Mouse (Mus musculus): Measurements from ENCODE around the gene Pdzrn4. TPM values are rescaled to one million over a fixed set of nuclear protein-coding genes. Genes with fewer than 3 reads are reported as not detected.
A peak's percentile ranks its signal among the peaks of the same experiment; 100 is the strongest.

Gene Pdzrn4
- total and polyA plus RNA-seq, 3 experiments, result 0.90 to 3.5 (median 2.7) TPM

- no peaks in the 10 kb centered on the region for H3K36me3 ChIP-seq (ENCODE audit: control insufficient read depth, insufficient read depth, low read length)
- no peaks in the 10 kb centered on the region for H3K4me1 ChIP-seq (ENCODE audit: control insufficient read depth, insufficient read depth, low read length)
- TF ChIP-seq CTCF (IDR thresholded peaks at IDR 0.05), result no peak
- TF ChIP-seq EP300 (IDR thresholded peaks at IDR 0.05; ENCODE audit: insufficient read depth, low read depth, low read length), result no peak
- TF ChIP-seq POLR2A (IDR thresholded peaks at IDR 0.05; ENCODE audit: insufficient read depth, low read depth, low read length), result no peak
- H3K27me3 ChIP-seq (ENCODE audit: control insufficient read depth, insufficient read depth, low read length), result no peaks in the 10 kb centered on the region
- 57% methylated on average over 7 of the region's 7 CpGs for WGBS
- DNase-seq, result no peak
- H3K4me3 ChIP-seq, result no peak overlapping the region
- H3K27ac ChIP-seq, result no peak overlapping the region
- intact Hi-C loops (cut with DNase I), result no loop called here
- H3K9ac ChIP-seq (ENCODE audit: low read depth, low read length), result no peak overlapping the region
- H3K79me2 ChIP-seq (replicated peaks; ENCODE audit: control insufficient read depth, insufficient read depth, low read length), result no peaks in the 10 kb centered on the region
Measured at GRCm38 (mm10) chr15:92416658-92417057, 20.0 kb downstream of the Pdzrn4 start.

- Histone ChIP-seq H3K9ac (ENCODE audit: low read depth, low read length) (no peak overlapping the region), H3K27me3 (ENCODE audit: control insufficient read depth, insufficient read depth, low read length) (no peaks in the 10 kb centered on the region), H3K27ac (no peak overlapping the region), H3K4me3 (no peak overlapping the region), H3K36me3 (ENCODE audit: control insufficient read depth, insufficient read depth, low read length) (no peaks in the 10 kb centered on the region), H3K4me1 (ENCODE audit: control insufficient read depth, insufficient read depth, low read length) (no peaks in the 10 kb centered on the region), H3K79me2 (replicated peaks; ENCODE audit: control insufficient read depth, insufficient read depth, low read length) (no peaks in the 10 kb centered on the region)
- no peak for DNase-seq
- TF ChIP-seq CTCF (IDR thresholded peaks at IDR 0.05) (no peak), EP300 (IDR thresholded peaks at IDR 0.05; ENCODE audit: insufficient read depth, low read depth, low read length) (no peak), POLR2A (IDR thresholded peaks at IDR 0.05; ENCODE audit: insufficient read depth, low read depth, low read length) (no peak)
- WGBS, result 56% methylated on average over 3 of the region's 3 CpGs
- intact Hi-C loops (cut with DNase I), result no loop called here
Measured at GRCm38 (mm10) chr15:92417120-92417519, 20.4 kb downstream of the Pdzrn4 start.

GRCm38 (mm10) chr15:92434605-92435004, 37.9 kb downstream of the Pdzrn4 start:
- Histone ChIP-seq H3K27ac (no peak overlapping the region), H3K36me3 (ENCODE audit: control insufficient read depth, insufficient read depth, low read length) (no peaks in the 10 kb centered on the region), H3K9ac (ENCODE audit: low read depth, low read length) (no peak overlapping the region), H3K4me1 (ENCODE audit: control insufficient read depth, insufficient read depth, low read length) (no peaks in the 10 kb centered on the region), H3K4me3 (no peak overlapping the region), H3K27me3 (ENCODE audit: control insufficient read depth, insufficient read depth, low read length) (no peaks in the 10 kb centered on the region), H3K79me2 (replicated peaks; ENCODE audit: control insufficient read depth, insufficient read depth, low read length) (no peaks in the 10 kb centered on the region)
- no peak for TF ChIP-seq POLR2A (IDR thresholded peaks at IDR 0.05; ENCODE audit: insufficient read depth, low read depth, low read length)
- peak; percentile 76 for TF ChIP-seq CTCF (IDR thresholded peaks at IDR 0.05)
- TF ChIP-seq EP300 (IDR thresholded peaks at IDR 0.05; ENCODE audit: insufficient read depth, low read depth, low read length), result no peak
- 8% methylated on average over 6 of the region's 6 CpGs for WGBS
- DNase-seq, result no peak
- intact Hi-C loops (cut with DNase I), result loop anchor here (2.0 to 5.0 kb wide), 2 partner anchors 172 to 782 kb away; no protein-coding TSS in a partner anchor

- TF ChIP-seq CTCF (IDR thresholded peaks at IDR 0.05) (no peak), EP300 (IDR thresholded peaks at IDR 0.05; ENCODE audit: insufficient read depth, low read depth, low read length) (no peak)
- Histone ChIP-seq H3K4me1 (ENCODE audit: control insufficient read depth, insufficient read depth, low read length) (no peaks in the 10 kb centered on the region), H3K4me3 (no peak overlapping the region), H3K36me3 (ENCODE audit: control insufficient read depth, insufficient read depth, low read length) (no peaks in the 10 kb centered on the region), H3K27me3 (ENCODE audit: control insufficient read depth, insufficient read depth, low read length) (no peaks in the 10 kb centered on the region), H3K9ac (ENCODE audit: low read depth, low read length) (no peak overlapping the region), H3K27ac (no peak overlapping the region), H3K79me2 (replicated peaks; ENCODE audit: control insufficient read depth, insufficient read depth, low read length) (no peaks in the 10 kb centered on the region)
- WGBS, result 59% methylated on average over 4 of the region's 4 CpGs
- intact Hi-C loops (cut with DNase I), result loop anchor here (2.0 kb wide), 1 partner anchor 781 kb away; no protein-coding TSS in a partner anchor
- no peak for DNase-seq
Measured at GRCm38 (mm10) chr15:92435306-92435705, 38.6 kb downstream of the Pdzrn4 start.

- intact Hi-C loops (cut with DNase I), result no loop called here
- TF ChIP-seq POLR2A (IDR thresholded peaks at IDR 0.05; ENCODE audit: insufficient read depth, low read depth, low read length) (no peak), EP300 (IDR thresholded peaks at IDR 0.05; ENCODE audit: insufficient read depth, low read depth, low read length) (no peak), CTCF (IDR thresholded peaks at IDR 0.05) (no peak)
- no peaks in the 10 kb centered on the region for H3K27me3 ChIP-seq (ENCODE audit: control insufficient read depth, insufficient read depth, low read length)
- no peak overlapping the region for H3K9ac ChIP-seq (ENCODE audit: low read depth, low read length)
- no peaks in the 10 kb centered on the region for H3K36me3 ChIP-seq (ENCODE audit: control insufficient read depth, insufficient read depth, low read length)
- H3K27ac ChIP-seq, result no peak overlapping the region
- DNase-seq, result no peak
- H3K79me2 ChIP-seq (replicated peaks; ENCODE audit: control insufficient read depth, insufficient read depth, low read length), result no peaks in the 10 kb centered on the region
- 83% methylated on average over 19 of the region's 19 CpGs for whole genome bisulfite sequencing
- no peak overlapping the region for H3K4me3 ChIP-seq
- no peaks in the 10 kb centered on the region for H3K4me1 ChIP-seq (ENCODE audit: control insufficient read depth, insufficient read depth, low read length)
Measured at GRCm38 (mm10) chr15:92441630-92442180, 45.0 kb downstream of the Pdzrn4 start.

GRCm38 (mm10) chr15:92447708-92448147, 51.0 kb downstream of the Pdzrn4 start:
- Histone ChIP-seq H3K9ac (ENCODE audit: low read depth, low read length) (no peak overlapping the region), H3K27me3 (ENCODE audit: control insufficient read depth, insufficient read depth, low read length) (no peaks in the 10 kb centered on the region), H3K4me3 (no peak overlapping the region), H3K36me3 (ENCODE audit: control insufficient read depth, insufficient read depth, low read length) (no peaks in the 10 kb centered on the region), H3K4me1 (ENCODE audit: control insufficient read depth, insufficient read depth, low read length) (no peaks in the 10 kb centered on the region), H3K27ac (no peak overlapping the region), H3K79me2 (replicated peaks; ENCODE audit: control insufficient read depth, insufficient read depth, low read length) (no peaks in the 10 kb centered on the region)
- intact Hi-C loops (cut with DNase I), result loop anchor here (5.0 kb wide), 1 partner anchor 770 kb away; no protein-coding TSS in a partner anchor
- DNase-seq, result no peak
- TF ChIP-seq CTCF (IDR thresholded peaks at IDR 0.05), result peak; percentile 58
- no peak for TF ChIP-seq EP300 (IDR thresholded peaks at IDR 0.05; ENCODE audit: insufficient read depth, low read depth, low read length)
- WGBS, result 33% methylated on average over 8 of the region's 8 CpGs

All from heart, adult 2 months (tissue).